Mouse (Mus musculus) megakaryocyte progenitor cell, adult 5-6 weeks (primary cell): ENCODE measurements at regions not wholly inside any gene's neighbourhood (a gene's known extent, or its start where the extent isn't known, plus 50 kb on each side); places are given as distances from the start of the nearest gene placed in this dataset.

ENCODE experiments used
- ATAC-seq: replicated peaks from 2 replicates; pipeline ENCODE4 v1.8.0; 2016; ENCODE audit warnings: mild to moderate bottlenecking, moderate TSS enrichment, inconsistent platforms; ENCODE audit not compliant: poor library complexity

DNA sequence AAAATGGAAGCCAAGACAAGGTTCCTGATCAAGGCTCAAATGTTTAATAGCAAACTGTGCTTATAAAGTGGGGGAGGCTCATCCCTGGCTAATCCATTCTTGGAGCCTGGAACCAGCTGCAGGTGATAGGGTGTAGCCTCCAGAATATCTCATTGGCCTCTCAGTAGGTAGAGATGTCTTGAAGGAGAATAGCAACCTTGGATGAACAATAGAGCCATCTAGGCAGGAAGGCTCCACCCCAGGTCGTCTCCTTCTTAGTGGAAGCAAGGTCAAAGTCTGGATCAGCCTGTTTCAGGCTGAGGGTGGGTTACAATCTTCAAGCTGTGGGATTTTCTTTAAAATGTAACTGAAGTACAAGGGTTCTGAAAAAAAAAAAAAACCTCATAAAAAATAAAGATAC is 63.9 kb upstream of the Esp8 start:
- no peak for ATAC-seq

DNA sequence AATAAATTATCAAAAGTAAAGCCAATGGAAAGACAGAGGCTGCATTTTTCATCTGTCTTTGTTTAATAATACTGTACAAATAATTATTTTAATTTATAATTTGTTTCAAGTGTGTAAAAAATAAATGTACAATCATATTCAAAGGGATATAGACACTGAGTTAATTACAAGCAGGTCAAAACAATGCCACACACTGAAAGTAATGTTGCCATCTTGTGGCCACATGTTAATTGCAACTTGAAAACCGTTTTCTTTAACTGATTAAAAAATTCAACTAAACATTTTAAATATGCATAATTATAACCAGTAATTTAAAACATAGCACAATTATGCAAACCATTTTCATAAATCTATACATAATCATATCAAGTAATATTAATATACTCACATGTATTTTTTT is 89.4 kb upstream of the Esp8 start:
- peak; percentile 50; the same call in 1 of the 2 replicates for ATAC-seq

DNA sequence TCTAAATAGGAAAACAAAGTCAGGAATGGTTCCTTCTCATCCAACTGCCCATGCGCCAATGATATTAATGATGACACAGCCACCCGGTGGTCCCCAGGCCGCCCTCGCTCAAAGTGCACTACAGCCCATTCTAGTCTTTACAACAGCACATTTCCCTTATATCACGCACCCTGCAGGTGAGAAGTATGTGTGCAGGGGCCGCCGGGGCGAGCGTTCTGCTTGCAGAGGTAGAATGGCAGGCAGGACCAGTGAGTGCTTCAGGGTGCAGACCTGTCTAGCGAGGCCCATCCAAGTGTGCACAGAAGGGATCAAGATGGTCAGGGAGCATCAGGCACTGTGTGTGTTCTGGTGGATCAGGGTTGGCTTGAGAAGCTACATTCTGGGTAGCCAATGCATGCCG is 99.6 kb upstream of the Crisp1 start:
- no peak for ATAC-seq

DNA sequence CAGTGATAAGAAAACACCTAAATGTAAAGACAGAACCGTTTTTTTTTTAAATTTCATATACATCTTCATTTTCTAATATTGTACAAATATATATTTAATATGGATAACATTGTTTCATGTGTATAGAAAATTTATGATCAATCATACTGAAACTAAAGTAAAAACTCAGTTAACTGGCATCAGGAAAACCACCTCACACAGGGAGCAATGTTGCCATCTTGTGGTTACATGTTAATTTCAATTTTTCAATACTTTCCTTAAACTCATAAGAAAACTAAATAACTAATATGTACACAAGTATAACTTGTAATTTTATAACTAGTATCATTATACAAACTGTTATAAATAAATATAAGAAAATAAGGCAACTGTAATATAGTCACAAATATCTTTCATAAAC is 65.6 kb upstream of the Crisp1 start:
- ATAC-seq, result no peak

DNA sequence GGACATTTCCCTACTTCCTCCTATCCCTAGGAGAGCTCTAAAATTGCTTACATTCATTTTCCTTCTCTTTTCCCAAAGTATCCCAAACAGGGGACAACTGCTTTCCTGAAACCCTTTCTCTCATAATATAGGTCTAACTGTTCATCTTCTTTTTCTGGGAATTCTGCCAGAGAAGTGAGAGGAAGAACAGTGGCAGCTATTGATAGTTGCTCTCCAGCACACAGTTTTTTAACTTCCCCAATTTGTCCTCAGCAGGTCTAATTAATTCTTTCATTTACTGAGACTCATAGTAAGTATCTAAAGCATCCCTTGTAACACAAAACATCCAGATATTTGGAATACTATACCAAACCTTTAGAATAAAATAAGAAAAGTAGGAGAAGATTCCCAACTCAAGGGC is 53.7 kb upstream of the Crisp1 start:
- ATAC-seq, result no peak
